Mouse (Mus musculus) hindbrain, embryonic 11.5 days (tissue): ENCODE data around the gene Ctnnd2. TPM values are rescaled to one million over a fixed set of nuclear protein-coding genes. Genes with fewer than 3 reads are reported as not detected.

Experiments used
- ATAC-seq: fragments of 200-750 bp; cut with Nextera tagmentation; 2 replicates; pipeline ENCODE4 v1.8.0; 2017; ENCODE audit warnings: mild to moderate bottlenecking, moderate TSS enrichment, moderate library complexity; ENCODE audit not compliant: low FRiP score
- DNase-seq: peaks from one replicate; pipeline ENCODE4 v3.0.0-alpha.2; 2015; ENCODE audit warnings: low spot score
- H3K27ac ChIP-seq: fragments of 300-500 bp; sonication (generic); 2 replicates; pipeline ENCODE4 v1.5.1; 2014; ENCODE audit warnings: mild to moderate bottlenecking, low read depth, low read length
- H3K27me3 ChIP-seq: fragments of 300-500 bp; sonication (generic); 2 replicates; pipeline ENCODE4 v1.6.1; 2014; ENCODE audit warnings: mild to moderate bottlenecking, low read length, moderate library complexity, mixed read lengths; ENCODE audit not compliant: control insufficient read depth, insufficient read depth
- H3K36me3 ChIP-seq: fragments of 300-500 bp; sonication (generic); 2 replicates; pipeline ENCODE4 v1.6.1; 2014; ENCODE audit warnings: mild to moderate bottlenecking, low read length, moderate library complexity, mixed read lengths; ENCODE audit not compliant: control insufficient read depth, insufficient read depth
- H3K4me1 ChIP-seq: fragments of 300-500 bp; sonication (generic); replicated peaks from 2 replicates; pipeline ENCODE4 v1.6.1; 2014; ENCODE audit warnings: low read length, mixed read lengths; ENCODE audit not compliant: control insufficient read depth, insufficient read depth
- H3K4me2 ChIP-seq: fragments of 300-500 bp; sonication (generic); replicated peaks from 2 replicates; pipeline ENCODE4 v1.6.1; 2014; ENCODE audit warnings: mild to moderate bottlenecking, low read depth, low read length
- H3K4me3 ChIP-seq: fragments of 300-500 bp; sonication (generic); 2 replicates; pipeline ENCODE4 v1.5.1; 2014; ENCODE audit warnings: low read depth, low read length
- H3K9ac ChIP-seq: fragments of 300-500 bp; sonication (generic); 2 replicates; pipeline ENCODE4 v1.6.1; 2014; ENCODE audit warnings: low read depth, low read length
- H3K9me3 ChIP-seq: fragments of 300-500 bp; sonication (generic); 2 replicates; pipeline ENCODE4 v1.6.1; 2016; ENCODE audit warnings: low read length; ENCODE audit not compliant: control insufficient read depth
- WGBS: fragments of 180-500 bp; shearing (Covaris S2); extraction: QIAGEN DNeasy Blood & Tissue Kit; methylation state at CpG from one replicate; pipeline ENCODE4 v1.1.7; 2014; 5-methylcytosine and 5-hydroxymethylcytosine counted together
- polyA plus RNA-seq: library from polyadenylated mRNA; unstranded; fragments of >200 nt; fragmentation: Nextera tagmentation; extraction: Ambion mirVana; gene quantifications from 2 replicates; pipeline ENCODE4 v1.2.1, GENCODE M21; 2014

Gene Ctnnd2
- polyA plus RNA-seq, 1 experiment from 2014 or later = 32.2 TPM

GRCm38 (mm10) chr15:30451921-30452320 lies 279.5 kb downstream of the Ctnnd2 start:
- no peak overlapping the region for H3K4me3 ChIP-seq
- no peak for DNase-seq
- no peaks in the 10 kb centered on the region for H3K27me3 ChIP-seq
- H3K27ac ChIP-seq = no peak overlapping the region
- H3K9ac ChIP-seq = no peak overlapping the region
- no peaks in the 10 kb centered on the region for H3K36me3 ChIP-seq
- 53% methylated on average over 5 of the region's 5 CpGs for WGBS
- H3K9me3 ChIP-seq = no peaks in the 10 kb centered on the region
- ATAC-seq = no peak; the same call in 1 of the 2 replicates
- no peak overlapping the region for H3K4me2 ChIP-seq
- H3K4me1 ChIP-seq = no peaks in the 10 kb centered on the region

- DNase-seq (peak; percentile 79), ATAC-seq (peak; percentile 94)
- no peaks in the 10 kb centered on the region for H3K4me1 ChIP-seq
- H3K27me3 ChIP-seq = no peaks in the 10 kb centered on the region
- H3K36me3 ChIP-seq = no peaks in the 10 kb centered on the region
- peak overlapping the region; percentile 53; the same call in 1 of the 2 replicates for H3K9ac ChIP-seq
- H3K4me3 ChIP-seq = peak overlapping the region; percentile 22
- H3K4me2 ChIP-seq = peak overlapping the region; percentile 39
- peak overlapping the region; percentile 79 for H3K27ac ChIP-seq
- no peaks in the 10 kb centered on the region for H3K9me3 ChIP-seq
- 23% methylated on average over 12 of the region's 12 CpGs for WGBS
Measured at GRCm38 (mm10) chr15:30457541-30458250, 285.3 kb downstream of the Ctnnd2 start.

- Histone ChIP-seq H3K4me2 (peak overlapping the region; percentile 39; the same call in 1 of the 2 replicates), H3K27me3 (no peaks in the 10 kb centered on the region), H3K4me3 (peak overlapping the region; percentile 22; the same call in 1 of the 2 replicates), H3K9ac (no peak overlapping the region), H3K9me3 (no peaks in the 10 kb centered on the region), H3K27ac (no peak overlapping the region), H3K4me1 (no peaks in the 10 kb centered on the region), H3K36me3 (no peaks in the 10 kb centered on the region)
- WGBS = 42% methylated on average over 5 of the region's 5 CpGs
- DNase-seq = no peak
- ATAC-seq = no peak
Measured at GRCm38 (mm10) chr15:30458671-30459070, 286.3 kb downstream of the Ctnnd2 start.

- no peaks in the 10 kb centered on the region for H3K27me3 ChIP-seq
- H3K4me3 ChIP-seq = no peak overlapping the region
- H3K27ac ChIP-seq = no peak overlapping the region
- no peak for DNase-seq
- H3K9me3 ChIP-seq = no peaks in the 10 kb centered on the region
- H3K4me2 ChIP-seq = no peak overlapping the region
- 44% methylated on average over 9 of the region's 9 CpGs for WGBS
- no peaks in the 10 kb centered on the region for H3K36me3 ChIP-seq
- H3K9ac ChIP-seq = no peak overlapping the region
- H3K4me1 ChIP-seq = no peaks in the 10 kb centered on the region
- ATAC-seq = no peak
Measured at GRCm38 (mm10) chr15:30460341-30461125, 288.1 kb downstream of the Ctnnd2 start.

GRCm38 (mm10) chr15:30462804-30463423 lies 290.5 kb downstream of the Ctnnd2 start:
- ATAC-seq = no peak
- H3K9ac ChIP-seq = no peak overlapping the region
- no peak for DNase-seq

GRCm38 (mm10) chr15:30463471-30464047 lies 291.2 kb downstream of the Ctnnd2 start:
- 85% methylated on average over 5 of the region's 5 CpGs for WGBS
- DNase-seq (no peak), ATAC-seq (no peak)
- Histone ChIP-seq H3K9me3 (no peaks in the 10 kb centered on the region), H3K27ac (no peak overlapping the region), H3K4me3 (no peak overlapping the region), H3K9ac (no peak overlapping the region), H3K4me2 (no peak overlapping the region), H3K4me1 (no peaks in the 10 kb centered on the region), H3K27me3 (no peaks in the 10 kb centered on the region), H3K36me3 (no peaks in the 10 kb centered on the region)

More at GRCm38 (mm10) chr15:30462804-30463423, 290.5 kb downstream of the Ctnnd2 start:
- no peak overlapping the region for H3K4me2 ChIP-seq
- no peak overlapping the region for H3K4me3 ChIP-seq
- no peaks in the 10 kb centered on the region for H3K36me3 ChIP-seq
- no peaks in the 10 kb centered on the region for H3K9me3 ChIP-seq
- no peaks in the 10 kb centered on the region for H3K27me3 ChIP-seq
- H3K27ac ChIP-seq = no peak overlapping the region
- WGBS = 51% methylated on average over 2 of the region's 2 CpGs
- no peaks in the 10 kb centered on the region for H3K4me1 ChIP-seq

GRCm38 (mm10) chr15:30466950-30467543 lies 294.7 kb downstream of the Ctnnd2 start:
- H3K27me3 ChIP-seq = no peaks in the 10 kb centered on the region
- no peak overlapping the region for H3K9ac ChIP-seq
- H3K4me1 ChIP-seq = no peaks in the 10 kb centered on the region
- no peaks in the 10 kb centered on the region for H3K36me3 ChIP-seq
- H3K9me3 ChIP-seq = no peaks in the 10 kb centered on the region
- H3K4me2 ChIP-seq = no peak overlapping the region
- H3K27ac ChIP-seq = no peak overlapping the region
- WGBS = 83% methylated on average over 13 of the region's 13 CpGs
- H3K4me3 ChIP-seq = no peak overlapping the region
- no peak for DNase-seq
- ATAC-seq = no peak

- ATAC-seq (no peak), DNase-seq (no peak)
- 88% methylated on average over 3 of the region's 3 CpGs for WGBS
- no peak overlapping the region for H3K4me2 ChIP-seq
- H3K4me1 ChIP-seq = no peaks in the 10 kb centered on the region
- no peaks in the 10 kb centered on the region for H3K36me3 ChIP-seq
- no peaks in the 10 kb centered on the region for H3K27me3 ChIP-seq
- H3K27ac ChIP-seq = no peak overlapping the region
- no peak overlapping the region for H3K4me3 ChIP-seq
- H3K9me3 ChIP-seq = no peaks in the 10 kb centered on the region
- no peak overlapping the region for H3K9ac ChIP-seq
Measured at GRCm38 (mm10) chr15:30468773-30469172, 296.4 kb downstream of the Ctnnd2 start.
